Mouse (Mus musculus) layer of hippocampus, adult 9-11 months (tissue): ENCODE results near the gene Tnr.
A peak's percentile ranks its signal among the peaks of the same experiment; 100 is the strongest.

ENCODE experiments used
- DNase-seq: peaks from one replicate; pipeline ENCODE4 v3.0.0; 2022

Gene Tnr

GRCm38 (mm10) chr1:159523578-159523977 is at the start of gene Tnr:
TSS of gene Tnr (plus strand) at chr1:159523769.
- DNase-seq: peak; percentile 83

- no peak for DNase-seq
Measured at GRCm38 (mm10) chr1:159489853-159490435, 33.6 kb upstream of the Tnr start.

- no peak for DNase-seq
Measured at GRCm38 (mm10) chr1:159492536-159492935, 31.0 kb upstream of the Tnr start.

- DNase-seq: no peak
Measured at GRCm38 (mm10) chr1:159493720-159494499, 29.7 kb upstream of the Tnr start.

GRCm38 (mm10) chr1:159498236-159498635 is 25.3 kb upstream of the Tnr start:
- no peak for DNase-seq

DNA sequence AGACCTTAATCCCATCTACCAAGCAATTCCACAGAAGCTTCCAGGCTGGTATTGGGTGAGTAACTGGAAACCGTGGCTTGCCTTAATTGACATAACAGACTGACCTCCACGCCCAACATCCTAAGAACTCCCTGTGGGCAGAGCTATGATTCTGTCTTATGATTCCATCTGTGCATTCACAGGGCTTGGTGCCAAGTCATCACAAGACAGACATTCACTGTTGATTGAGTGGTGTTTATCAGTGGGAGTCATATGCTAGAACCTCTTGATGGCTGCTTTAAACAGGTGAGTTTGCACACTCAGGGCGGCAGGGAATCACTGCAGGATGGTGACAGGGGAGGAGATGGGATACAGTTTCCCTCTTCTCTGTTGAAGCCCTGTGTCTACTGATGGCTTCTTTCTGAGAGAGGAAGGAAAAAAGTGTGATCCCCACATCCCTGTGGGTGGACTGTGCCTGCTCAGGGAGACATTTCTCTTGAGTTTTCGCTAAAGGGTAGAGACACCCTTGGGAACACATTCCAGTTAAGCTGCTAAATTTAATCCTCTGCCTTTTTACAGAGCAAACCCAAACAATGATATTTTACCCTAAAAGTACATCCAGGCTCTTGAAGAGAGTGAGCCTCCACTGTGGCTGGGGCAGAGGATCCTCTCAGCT is 23.6 kb upstream of the Tnr start:
- no peak for DNase-seq

DNA sequence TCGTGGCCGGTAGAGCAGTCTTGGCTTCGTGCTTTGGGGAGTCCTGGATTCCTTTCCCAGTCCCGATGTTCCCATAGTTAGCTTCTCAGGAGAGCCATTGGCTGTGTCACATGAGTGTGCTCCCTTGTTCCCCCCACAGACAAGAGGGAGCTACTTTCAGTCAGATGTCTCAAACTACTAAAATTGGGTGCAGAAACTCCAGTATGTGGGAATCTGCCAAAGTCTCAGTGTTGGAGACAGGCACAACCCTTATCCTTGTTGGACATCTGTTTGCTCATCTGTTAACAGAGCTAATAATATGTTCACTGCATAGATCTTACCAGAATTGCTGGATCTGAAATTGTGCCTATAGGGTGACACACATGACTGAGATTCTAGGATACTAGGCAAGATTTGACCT is 21.7 kb upstream of the Tnr start:
- DNase-seq: peak; percentile 34

DNA sequence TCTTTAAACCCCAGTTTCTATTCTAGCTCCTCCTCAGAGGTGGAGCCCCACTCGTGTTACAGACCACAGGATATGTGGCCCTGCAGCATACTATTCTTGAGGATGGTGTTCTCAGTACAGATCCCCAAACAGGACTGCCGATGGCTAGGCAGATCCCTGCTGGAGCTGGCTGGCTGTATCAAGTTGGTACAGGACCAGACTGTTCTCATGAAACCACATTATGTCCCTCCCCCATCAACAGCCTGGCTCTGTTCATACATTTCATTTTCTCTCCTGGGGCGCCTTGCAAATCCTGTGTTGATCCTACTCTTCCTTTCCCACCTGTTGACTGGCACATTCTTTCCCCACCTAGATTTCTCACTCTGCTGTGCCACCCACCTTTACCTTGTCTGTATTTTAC is 12.9 kb upstream of the Tnr start:
- peak; percentile 29 for DNase-seq

DNA sequence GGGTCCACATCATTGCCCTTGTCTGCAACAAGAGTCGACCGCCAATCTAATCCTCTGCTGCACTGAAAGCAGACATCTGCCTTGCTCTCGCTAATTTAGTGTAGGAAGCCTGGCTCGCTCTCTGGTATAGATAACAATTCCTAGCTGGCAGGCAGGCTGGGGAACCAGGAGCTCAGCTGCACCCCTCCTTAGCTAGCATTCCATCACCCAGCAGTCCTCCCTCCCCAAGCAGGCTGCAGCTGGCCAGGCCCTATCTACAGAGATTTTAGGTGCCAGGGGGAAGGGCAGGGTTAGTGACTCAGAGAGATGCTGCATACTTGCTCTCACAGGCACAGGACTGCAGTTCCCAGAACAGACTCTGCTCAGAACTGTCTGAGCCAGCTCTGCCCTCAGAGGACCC is 5.9 kb upstream of the Tnr start:
- peak; percentile 72 for DNase-seq

DNA sequence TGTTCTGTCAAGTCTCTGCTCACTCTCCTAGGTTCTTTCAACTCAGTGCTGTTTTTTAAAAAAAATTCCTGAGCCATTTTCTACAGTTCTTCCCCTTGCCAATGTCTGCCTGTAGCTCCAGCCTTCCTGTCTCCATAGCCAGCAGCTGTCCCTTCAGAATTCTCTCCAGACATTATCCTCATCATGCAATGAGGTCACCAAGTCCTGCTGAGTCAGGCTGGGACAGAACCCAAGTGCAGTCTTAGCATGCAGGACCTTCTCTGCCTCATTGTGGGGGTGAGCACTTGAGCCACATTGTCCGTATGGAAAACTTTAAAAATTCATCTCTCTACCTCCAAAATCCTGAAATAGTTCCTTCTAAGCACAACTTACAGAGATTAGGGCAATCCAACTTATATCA is 4.4 kb upstream of the Tnr start:
- DNase-seq: no peak

DNA sequence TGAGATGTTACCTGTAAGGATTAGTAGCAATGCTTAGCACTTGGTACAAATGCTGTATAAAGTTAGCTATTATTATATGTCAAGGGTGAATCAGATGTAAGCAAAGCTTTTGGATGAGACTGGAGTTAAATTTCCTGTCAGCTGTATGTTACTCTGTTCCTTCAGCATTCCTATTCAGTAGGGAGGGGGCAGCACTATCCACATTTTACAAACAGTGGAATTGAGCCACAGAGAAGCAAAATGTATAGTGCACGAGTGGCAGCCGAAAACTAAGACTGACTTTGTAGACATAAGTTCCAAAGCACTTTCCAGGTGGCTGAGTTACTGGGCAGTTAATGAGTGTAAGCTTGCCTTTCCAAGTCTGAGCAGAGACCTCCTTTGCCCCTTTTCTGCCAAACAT is 500 bp upstream of the Tnr start:
- DNase-seq: no peak

GRCm38 (mm10) chr1:159524051-159524549 is 531 bp downstream of the Tnr start:
- peak; percentile 43 for DNase-seq

- DNase-seq: peak; percentile 26
Measured at GRCm38 (mm10) chr1:159532841-159533569, 9.4 kb downstream of the Tnr start.

- DNase-seq: no peak
Measured at GRCm38 (mm10) chr1:159535582-159535981, 12.0 kb downstream of the Tnr start.

DNA sequence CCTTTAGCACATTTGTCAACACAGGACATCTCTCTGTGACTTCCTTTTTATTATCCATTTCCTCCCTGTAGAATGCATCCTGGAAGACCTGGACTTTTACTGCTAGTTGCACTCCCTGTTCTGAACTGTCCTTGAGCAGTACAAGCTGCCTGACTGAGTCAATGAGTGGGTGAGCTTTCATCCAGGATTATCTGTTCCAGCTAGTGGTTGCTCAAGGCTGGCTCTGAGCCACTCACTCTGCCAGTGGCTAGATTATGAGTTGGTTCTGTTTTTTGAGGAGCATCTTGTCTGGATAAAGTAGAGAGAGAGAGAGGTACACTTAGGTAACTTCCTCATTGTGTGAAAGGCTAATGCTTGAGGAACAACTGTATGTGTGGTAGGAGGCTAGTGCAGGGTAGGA is 14.0 kb downstream of the Tnr start:
- peak; percentile 32 for DNase-seq

- no peak for DNase-seq
Measured at GRCm38 (mm10) chr1:159538076-159538475, 14.5 kb downstream of the Tnr start.

- no peak for DNase-seq
Measured at GRCm38 (mm10) chr1:159545470-159546145, 22.0 kb downstream of the Tnr start.

DNA sequence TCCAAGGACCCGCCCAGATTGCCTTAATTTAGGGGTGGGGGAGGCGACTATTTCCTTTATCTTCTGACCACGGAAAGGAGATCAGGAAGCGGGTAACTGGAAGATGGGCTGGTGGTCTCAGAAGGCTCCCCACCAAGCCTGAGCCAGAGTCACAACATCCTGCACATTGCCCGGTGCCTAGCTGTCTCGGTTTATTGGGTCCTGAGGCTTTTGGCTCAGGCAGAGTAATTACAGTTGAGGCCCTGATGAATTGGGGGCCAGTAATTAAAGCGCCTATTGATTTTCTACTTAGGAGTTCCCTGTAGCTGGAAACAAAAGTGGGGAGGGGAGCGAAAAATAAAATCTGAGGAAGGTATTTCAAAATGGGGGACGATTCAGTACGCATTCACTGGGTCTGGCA is 27.5 kb downstream of the Tnr start:
- no peak for DNase-seq

DNA sequence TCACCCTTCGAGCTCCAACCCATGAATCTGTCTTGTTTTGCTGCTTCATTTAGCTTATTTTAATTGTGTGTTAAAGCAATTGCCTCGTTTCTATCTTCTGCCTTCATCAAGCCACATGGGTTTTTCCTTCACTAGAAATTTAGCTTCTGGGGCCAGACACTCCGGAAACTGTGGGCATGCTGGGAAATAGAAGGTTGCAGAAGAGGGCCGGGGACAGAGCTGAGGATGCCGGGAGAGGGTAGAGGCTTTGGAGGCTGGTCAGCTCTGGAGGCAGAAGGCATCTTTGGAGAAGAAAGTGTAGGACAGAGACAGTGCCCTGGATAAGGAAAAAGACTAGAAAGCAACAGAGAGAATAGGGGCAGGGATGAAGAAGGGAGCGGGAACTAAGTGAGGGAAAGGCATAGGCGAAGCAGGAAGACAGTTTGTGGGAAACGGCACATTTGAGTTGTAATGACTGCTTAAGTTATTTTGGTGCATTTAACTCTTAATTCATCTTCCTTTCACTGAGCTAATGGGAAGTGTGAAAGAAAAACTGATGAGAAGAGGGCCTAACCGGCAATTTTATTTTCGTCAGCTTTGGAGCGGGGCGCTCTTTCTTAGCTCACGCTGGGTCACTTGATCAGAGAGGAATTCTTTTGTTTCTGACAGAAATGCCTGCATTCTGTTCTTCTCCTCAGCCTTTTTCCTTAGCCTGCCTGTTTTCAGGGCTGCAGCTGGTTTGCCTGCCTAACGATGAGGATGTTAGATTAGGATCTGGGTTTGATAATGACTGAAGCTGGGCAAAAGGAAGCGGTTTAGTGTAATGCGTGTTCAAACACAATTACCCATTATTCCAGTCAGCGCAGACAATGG is 28.2 kb downstream of the Tnr start:
- no peak for DNase-seq

GRCm38 (mm10) chr1:159561616-159562015 is 38.0 kb downstream of the Tnr start:
- no peak for DNase-seq

DNA sequence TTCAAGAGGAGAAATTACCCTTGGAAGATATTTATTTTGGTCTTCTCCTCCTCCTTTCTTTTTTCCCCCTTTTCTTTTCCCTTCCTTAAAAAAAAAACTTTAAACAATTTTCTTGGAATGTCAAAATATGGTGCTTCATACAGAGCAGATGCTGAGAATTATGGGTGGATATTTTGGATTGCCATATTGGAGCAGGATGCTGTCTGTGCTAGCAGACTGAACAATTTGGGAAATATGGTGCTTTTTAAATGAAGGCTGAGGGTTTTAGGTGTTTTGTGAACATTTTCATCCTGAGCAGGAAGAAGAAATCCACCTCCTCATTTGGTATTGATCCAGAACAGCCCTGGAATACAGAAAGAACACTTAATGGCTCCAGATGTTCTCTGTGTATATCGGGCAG is 41.6 kb downstream of the Tnr start:
- no peak for DNase-seq

DNA sequence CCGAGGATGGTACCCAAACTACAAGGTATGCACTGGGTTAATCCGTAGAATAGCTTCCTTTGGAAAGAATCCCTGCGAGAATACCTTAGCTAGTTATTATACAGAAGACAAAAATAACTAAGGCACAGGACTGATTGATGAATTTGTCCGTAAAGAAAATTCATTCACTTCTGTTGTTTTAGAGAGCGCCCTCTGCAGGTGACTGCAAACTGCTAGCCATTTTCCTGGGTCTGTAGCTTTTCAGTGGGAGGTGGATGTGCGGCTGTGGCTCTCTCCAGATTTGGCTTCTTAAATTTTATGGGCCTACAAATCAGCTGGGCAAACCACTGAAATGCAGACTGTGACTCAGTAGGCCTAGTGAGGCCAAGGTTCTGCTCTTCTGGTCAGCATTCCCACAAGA is 42.5 kb downstream of the Tnr start:
- no peak for DNase-seq
